Mouse (Mus musculus) midbrain, postnatal 0 days (tissue): Measurements from ENCODE around the gene Zfp963. TPM values are rescaled to one million over a fixed set of nuclear protein-coding genes. Genes with fewer than 3 reads are reported as not detected.

Experiments
- ATAC-seq: fragments of 200-750 bp; cut with Nextera tagmentation; 2 replicates; pipeline ENCODE4 v1.8.0; 2017; ENCODE audit warnings: moderate number of reproducible peaks, mild to moderate bottlenecking, moderate TSS enrichment, moderate library complexity; ENCODE audit not compliant: low FRiP score
- DNase-seq: peaks from one replicate; pipeline ENCODE4 v3.0.0-alpha.2; 2015; ENCODE audit warnings: low spot score
- H3K27ac ChIP-seq: fragments of 300-500 bp; sonication (generic); 2 replicates; pipeline ENCODE4 v1.5.1; 2014; ENCODE audit warnings: low read depth, mild to moderate bottlenecking, low read length, mixed read lengths
- H3K27me3 ChIP-seq: fragments of 300-500 bp; sonication (generic); 2 replicates; pipeline ENCODE4 v1.6.1; 2014; ENCODE audit warnings: low read length, control low read depth, mixed read lengths; ENCODE audit not compliant: insufficient read depth
- H3K36me3 ChIP-seq: fragments of 300-500 bp; sonication (generic); 2 replicates; pipeline ENCODE4 v1.6.1; 2014; ENCODE audit warnings: low read length, control low read depth, mixed read lengths; ENCODE audit not compliant: insufficient read depth
- H3K4me1 ChIP-seq: fragments of 300-500 bp; sonication (generic); 2 replicates; pipeline ENCODE4 v1.6.1; 2014; ENCODE audit warnings: mild to moderate bottlenecking, control low read depth, antibody characterized with exemption, low read length, mixed read lengths; ENCODE audit not compliant: insufficient read depth
- H3K4me2 ChIP-seq: fragments of 300-500 bp; sonication (generic); 2 replicates; pipeline ENCODE4 v1.6.1; 2014; ENCODE audit warnings: low read depth, mild to moderate bottlenecking, low read length, mixed read lengths; ENCODE audit not compliant: poor library complexity, severe bottlenecking
- H3K4me3 ChIP-seq: fragments of 300-500 bp; sonication (generic); 2 replicates; pipeline ENCODE4 v1.5.1; 2014; ENCODE audit warnings: low read depth, mild to moderate bottlenecking, low read length, moderate library complexity
- H3K9ac ChIP-seq: fragments of 300-500 bp; sonication (generic); replicated peaks from 2 replicates; pipeline ENCODE4 v1.6.1; 2014; ENCODE audit warnings: mild to moderate bottlenecking, low read length, moderate library complexity, mixed read lengths; ENCODE audit not compliant: poor library complexity, severe bottlenecking
- H3K9me3 ChIP-seq: fragments of 300-500 bp; sonication (generic); 2 replicates; pipeline ENCODE4 v1.6.1; 2016; ENCODE audit warnings: low read length, control low read depth
- CTCF ChIP-seq: IDR thresholded peaks from 2 replicates; pipeline ENCODE4 v1.5.1; 2016; ENCODE audit warnings: antibody characterized with exemption, mild to moderate bottlenecking
- WGBS: fragments of 180-500 bp; shearing (Covaris S2); extraction: QIAGEN DNeasy Blood & Tissue Kit; methylation state at CpG from one replicate; pipeline ENCODE4 v1.1.7; 2014; 5-methylcytosine and 5-hydroxymethylcytosine counted together
- polyA plus RNA-seq: library from polyadenylated mRNA; unstranded; fragments of >200 nt; fragmentation: Nextera tagmentation; extraction: Ambion mirVana; gene quantifications from 2 replicates; pipeline ENCODE4 v1.2.1, GENCODE M21; 2015
- total RNA-seq: library from RNA; depleted of rRNA; stranded (reverse); fragments of >200 nt; gene quantifications from 2 replicates; pipeline ENCODE4 v1.2.3, GENCODE M21; 2014

Zfp963 gene
- total and polyA plus RNA-seq, 2 experiments from 2014 or later = 3.3 to 5.5 TPM

- DNase-seq (no peak), ATAC-seq (no peak)
- no peak overlapping the region for H3K9ac ChIP-seq
- no peak overlapping the region for H3K4me2 ChIP-seq
- peaks cover 4% of the 10 kb centered on the region; the same call in 1 of the 2 replicates for H3K4me1 ChIP-seq
- no peaks in the 10 kb centered on the region for H3K9me3 ChIP-seq
- no peak overlapping the region for H3K27ac ChIP-seq
- H3K4me3 ChIP-seq = no peak overlapping the region
- peaks cover 43% of the 10 kb centered on the region for H3K36me3 ChIP-seq
- 91% methylated on average over 4 of the region's 4 CpGs for WGBS
- TF ChIP-seq CTCF = no peak
- H3K27me3 ChIP-seq = no peaks in the 10 kb centered on the region
These were observed 43.9 kb upstream of the Zfp963 start for GRCm38 (mm10) chr8:69793666-69794065.

GRCm38 (mm10) chr8:69791415-69792068 is 41.8 kb upstream of the Zfp963 start:
- peaks cover 4% of the 10 kb centered on the region; the same call in 1 of the 2 replicates for H3K4me1 ChIP-seq
- ATAC-seq (peak; percentile 70), DNase-seq (peak; percentile 23)
- H3K4me2 ChIP-seq = peak overlapping the region; percentile 92
- H3K36me3 ChIP-seq = peaks cover 22% of the 10 kb centered on the region
- H3K27ac ChIP-seq = peak overlapping the region; percentile 77
- no peaks in the 10 kb centered on the region for H3K27me3 ChIP-seq
- H3K9me3 ChIP-seq = no peaks in the 10 kb centered on the region
- peak overlapping the region; percentile 94 for H3K9ac ChIP-seq
- under 1% methylated on average over 40 of the region's 48 CpGs for WGBS
- peak overlapping the region; percentile 100 for H3K4me3 ChIP-seq
- TF ChIP-seq CTCF = no peak

- H3K4me3 ChIP-seq = peak within 1 kb of the TSS; percentile 100
- no peaks in the 10 kb centered on the region for H3K9me3 ChIP-seq
- DNase-seq (peak; percentile 94), ATAC-seq (peak; percentile 95)
- peaks cover 4% of the 10 kb centered on the region; the same call in 1 of the 2 replicates for H3K4me1 ChIP-seq
- peak; percentile 20; the same call in 1 of the 2 replicates for TF ChIP-seq CTCF
- no peaks in the 10 kb centered on the region for H3K27me3 ChIP-seq
- H3K27ac ChIP-seq = peak within 1 kb of the TSS; percentile 77
- peak within 1 kb of the TSS; percentile 92 for H3K4me2 ChIP-seq
- under 1% methylated on average over 38 of the region's 38 CpGs for WGBS
- peaks cover 18% of the 10 kb centered on the region; the same call in 1 of the 2 replicates for H3K36me3 ChIP-seq
- H3K9ac ChIP-seq = peak within 1 kb of the TSS; percentile 94
These were observed 41.1 kb upstream of the Zfp963 start, which contains the start of the genes Atp13a1 and Zfp866 for GRCm38 (mm10) chr8:69790773-69791367. Gene Atp13a1, plus strand, starts transcription at chr8:69791163. Gene Zfp866, minus strand, starts transcription at chr8:69791178.

- ATAC-seq (peak; percentile 8; the same call in 1 of the 2 replicates), DNase-seq (no peak)
- Histone ChIP-seq H3K27me3 (no peaks in the 10 kb centered on the region), H3K36me3 (0 out of 2 replicates have a peak, but pooled peaks cover 13% of the 10 kb centered on the region), H3K9me3 (no peaks in the 10 kb centered on the region), H3K4me3 (peak overlapping the region; percentile 100), H3K4me1 (peaks cover 4% of the 10 kb centered on the region; the same call in 1 of the 2 replicates), H3K27ac (peak overlapping the region; percentile 77; the same call in 1 of the 2 replicates), H3K9ac (peak overlapping the region; percentile 94), H3K4me2 (peak overlapping the region; percentile 92)
- WGBS = 26% methylated on average over 11 of the region's 11 CpGs
- no peak for TF ChIP-seq CTCF
These were observed 40.6 kb upstream of the Zfp963 start for GRCm38 (mm10) chr8:69790364-69790763.

- H3K9ac ChIP-seq = no peak overlapping the region
- H3K27me3 ChIP-seq = no peaks in the 10 kb centered on the region
- H3K4me1 ChIP-seq = peaks cover 4% of the 10 kb centered on the region; the same call in 1 of the 2 replicates
- H3K27ac ChIP-seq = no peak overlapping the region
- no peak overlapping the region for H3K4me3 ChIP-seq
- WGBS = 71% methylated on average over 5 of the region's 5 CpGs
- no peak overlapping the region; the same call in 1 of the 2 replicates for H3K4me2 ChIP-seq
- ATAC-seq = no peak
- H3K36me3 ChIP-seq = 0 out of 2 replicates have a peak, but pooled peaks cover 11% of the 10 kb centered on the region
- H3K9me3 ChIP-seq = no peaks in the 10 kb centered on the region
- TF ChIP-seq CTCF = no peak
- DNase-seq = no peak
These were observed 40.0 kb upstream of the Zfp963 start for GRCm38 (mm10) chr8:69789731-69790130.

GRCm38 (mm10) chr8:69789105-69789504 is 39.3 kb upstream of the Zfp963 start:
- no peak overlapping the region for H3K27ac ChIP-seq
- H3K36me3 ChIP-seq = 0 out of 2 replicates have a peak, but pooled peaks cover 7% of the 10 kb centered on the region
- no peak overlapping the region for H3K9ac ChIP-seq
- ATAC-seq (no peak), DNase-seq (no peak)
- no peak for TF ChIP-seq CTCF
- H3K9me3 ChIP-seq = no peaks in the 10 kb centered on the region
- no peak overlapping the region for H3K4me2 ChIP-seq
- H3K27me3 ChIP-seq = no peaks in the 10 kb centered on the region
- 87% methylated on average over 5 of the region's 5 CpGs for WGBS
- H3K4me3 ChIP-seq = no peak overlapping the region
- peaks cover 4% of the 10 kb centered on the region; the same call in 1 of the 2 replicates for H3K4me1 ChIP-seq
